Mouse (Mus musculus) heart, adult 2 months (tissue): ENCODE measurements at regions not wholly inside any gene's neighbourhood (a gene's known extent, or its start where the extent isn't known, plus 50 kb on each side); places are given as distances from the start of the nearest gene placed in this dataset.

Experiments used
- CTCF ChIP-seq: fragments of 200-600 bp; IDR thresholded peaks from 2 replicates; pipeline ENCODE4 v1.8.1; 2022; ENCODE audit warnings: antibody characterized with exemption, mild to moderate bottlenecking, moderate library complexity
- EP300 ChIP-seq: fragments of 200-500 bp; IDR thresholded peaks from 2 replicates; pipeline ENCODE4 v1.6.1; 2011; ENCODE audit warnings: low read depth, low read length, control low read depth; ENCODE audit not compliant: insufficient read depth
- POLR2A ChIP-seq: fragments of 200-500 bp; IDR thresholded peaks from 2 replicates; pipeline ENCODE4 v1.6.1; 2011; ENCODE audit warnings: mild to moderate bottlenecking, low read depth, low read length, control low read depth; ENCODE audit not compliant: insufficient read depth

- TF ChIP-seq CTCF (no peak), POLR2A (no peak), EP300 (no peak)
These were observed 228.6 kb upstream of the Zpld1 start for GRCm38 (mm10) chr16:55526230-55526842.
